Mouse (Mus musculus): ENCODE results near the gene Numb. TPM values are rescaled to one million over a fixed set of nuclear protein-coding genes. Genes with fewer than 3 reads are reported as not detected.

Numb gene
- total RNA-seq, 1 experiment from 2014 or later: 29.7 TPM

GRCm38 (mm10) chr12:83811901-83812300 is 109.8 kb downstream of the Numb start:
- no peak for ATAC-seq (replicated peaks in 1 of 2; ENCODE audit: insufficient read depth in 1 of 2, low FRiP score in 2 of 2, low TSS enrichment in 1 of 2, low read depth in 1 of 2, poor library complexity in 2 of 2, severe bottlenecking in 2 of 2)

GRCm38 (mm10) chr12:83803641-83804040 is 118.1 kb downstream of the Numb start:
- ATAC-seq (replicated peaks in 1 of 2; ENCODE audit: insufficient read depth in 1 of 2, low FRiP score in 2 of 2, low TSS enrichment in 1 of 2, low read depth in 1 of 2, poor library complexity in 2 of 2, severe bottlenecking in 2 of 2): no peak

- ATAC-seq (replicated peaks in 1 of 2; ENCODE audit: insufficient read depth in 1 of 2, low FRiP score in 2 of 2, low TSS enrichment in 1 of 2, low read depth in 1 of 2, poor library complexity in 2 of 2, severe bottlenecking in 2 of 2): no peak
Observed at GRCm38 (mm10) chr12:83800943-83801342, 120.8 kb downstream of the Numb start.

- ATAC-seq (replicated peaks in 1 of 2; ENCODE audit: insufficient read depth in 1 of 2, low FRiP score in 2 of 2, low TSS enrichment in 1 of 2, low read depth in 1 of 2, poor library complexity in 2 of 2, severe bottlenecking in 2 of 2): no peak
Observed at GRCm38 (mm10) chr12:83798313-83798712, 123.4 kb downstream of the Numb start.

GRCm38 (mm10) chr12:83795586-83795985 is 126.1 kb downstream of the Numb start:
- no peak for ATAC-seq (replicated peaks in 1 of 2; ENCODE audit: insufficient read depth in 1 of 2, low FRiP score in 2 of 2, low TSS enrichment in 1 of 2, low read depth in 1 of 2, poor library complexity in 2 of 2, severe bottlenecking in 2 of 2)

- ATAC-seq (replicated peaks in 1 of 2; ENCODE audit: insufficient read depth in 1 of 2, low FRiP score in 2 of 2, low TSS enrichment in 1 of 2, low read depth in 1 of 2, poor library complexity in 2 of 2, severe bottlenecking in 2 of 2): no peak
Observed at GRCm38 (mm10) chr12:83795051-83795450, 126.7 kb downstream of the Numb start.

GRCm38 (mm10) chr12:83792706-83793410 is 128.9 kb downstream of the Numb start:
- no peak for ATAC-seq (replicated peaks in 1 of 2; ENCODE audit: insufficient read depth in 1 of 2, low FRiP score in 2 of 2, low TSS enrichment in 1 of 2, low read depth in 1 of 2, poor library complexity in 2 of 2, severe bottlenecking in 2 of 2)

GRCm38 (mm10) chr12:83791737-83792136 is 130.0 kb downstream of the Numb start:
- ATAC-seq (replicated peaks in 1 of 2; ENCODE audit: insufficient read depth in 1 of 2, low FRiP score in 2 of 2, low TSS enrichment in 1 of 2, low read depth in 1 of 2, poor library complexity in 2 of 2, severe bottlenecking in 2 of 2): no peak

- ATAC-seq (replicated peaks in 1 of 2; ENCODE audit: insufficient read depth in 1 of 2, low FRiP score in 2 of 2, low TSS enrichment in 1 of 2, low read depth in 1 of 2, poor library complexity in 2 of 2, severe bottlenecking in 2 of 2): no peak
Observed at GRCm38 (mm10) chr12:83790749-83791148, 131.0 kb downstream of the Numb start.

GRCm38 (mm10) chr12:83789781-83790140 is 132.0 kb downstream of the Numb start:
- ATAC-seq (replicated peaks in 1 of 2; ENCODE audit: insufficient read depth in 1 of 2, low FRiP score in 2 of 2, low TSS enrichment in 1 of 2, low read depth in 1 of 2, poor library complexity in 2 of 2, severe bottlenecking in 2 of 2): no peak

- no peak for ATAC-seq (replicated peaks in 1 of 2; ENCODE audit: insufficient read depth in 1 of 2, low FRiP score in 2 of 2, low TSS enrichment in 1 of 2, low read depth in 1 of 2, poor library complexity in 2 of 2, severe bottlenecking in 2 of 2)
Observed at GRCm38 (mm10) chr12:83789051-83789780, 132.5 kb downstream of the Numb start.

- no peak for ATAC-seq (replicated peaks in 1 of 2; ENCODE audit: insufficient read depth in 1 of 2, low FRiP score in 2 of 2, low TSS enrichment in 1 of 2, low read depth in 1 of 2, poor library complexity in 2 of 2, severe bottlenecking in 2 of 2)
Observed at GRCm38 (mm10) chr12:83785305-83785704, 136.4 kb downstream of the Numb start.

- ATAC-seq (replicated peaks in 1 of 2; ENCODE audit: insufficient read depth in 1 of 2, low FRiP score in 2 of 2, low TSS enrichment in 1 of 2, low read depth in 1 of 2, poor library complexity in 2 of 2, severe bottlenecking in 2 of 2): no peak
Observed at GRCm38 (mm10) chr12:83782669-83783068, 139.1 kb downstream of the Numb start.

GRCm38 (mm10) chr12:83781640-83782278 is 140.0 kb downstream of the Numb start:
- ATAC-seq (replicated peaks in 1 of 2; ENCODE audit: insufficient read depth in 1 of 2, low FRiP score in 2 of 2, low TSS enrichment in 1 of 2, low read depth in 1 of 2, poor library complexity in 2 of 2, severe bottlenecking in 2 of 2): no peak

GRCm38 (mm10) chr12:83781204-83781603 is 140.5 kb downstream of the Numb start:
- no peak for ATAC-seq (replicated peaks in 1 of 2; ENCODE audit: insufficient read depth in 1 of 2, low FRiP score in 2 of 2, low TSS enrichment in 1 of 2, low read depth in 1 of 2, poor library complexity in 2 of 2, severe bottlenecking in 2 of 2)

GRCm38 (mm10) chr12:83780181-83780580 is 141.6 kb downstream of the Numb start:
- no peak for ATAC-seq (replicated peaks in 1 of 2; ENCODE audit: insufficient read depth in 1 of 2, low FRiP score in 2 of 2, low TSS enrichment in 1 of 2, low read depth in 1 of 2, poor library complexity in 2 of 2, severe bottlenecking in 2 of 2)

GRCm38 (mm10) chr12:83776766-83777165 is 145.0 kb downstream of the Numb start:
- ATAC-seq (replicated peaks in 1 of 2; ENCODE audit: insufficient read depth in 1 of 2, low FRiP score in 2 of 2, low TSS enrichment in 1 of 2, low read depth in 1 of 2, poor library complexity in 2 of 2, severe bottlenecking in 2 of 2): no peak

- no peak for ATAC-seq (replicated peaks in 1 of 2; ENCODE audit: insufficient read depth in 1 of 2, low FRiP score in 2 of 2, low TSS enrichment in 1 of 2, low read depth in 1 of 2, poor library complexity in 2 of 2, severe bottlenecking in 2 of 2)
Observed at GRCm38 (mm10) chr12:83775621-83776020, 146.1 kb downstream of the Numb start.

Measured in hematopoietic stem cell, adult 5-6 weeks (primary cell).